Mouse (Mus musculus): ENCODE results near the gene Pm20d2.

Gene Pm20d2

GRCm38 (mm10) chr4:33189735-33190036 is at the start of gene Pm20d2:
TSS of gene Pm20d2 (minus strand) at chr4:33189737.
- no peak for DNase-seq (ENCODE audit: low spot score in 2 of 2)

GRCm38 (mm10) chr4:33230881-33231280 is 41.3 kb upstream of the Pm20d2 start:
- no peak for DNase-seq (ENCODE audit: low spot score in 2 of 2)

- DNase-seq (ENCODE audit: low spot score in 2 of 2) = no peak
These were observed 40.1 kb upstream of the Pm20d2 start for GRCm38 (mm10) chr4:33229639-33230038.

GRCm38 (mm10) chr4:33227164-33227563 is 37.6 kb upstream of the Pm20d2 start:
- no peak for DNase-seq (ENCODE audit: low spot score in 2 of 2)

- no peak for DNase-seq (ENCODE audit: low spot score in 2 of 2)
These were observed 34.6 kb upstream of the Pm20d2 start for GRCm38 (mm10) chr4:33224003-33224675.

DNA sequence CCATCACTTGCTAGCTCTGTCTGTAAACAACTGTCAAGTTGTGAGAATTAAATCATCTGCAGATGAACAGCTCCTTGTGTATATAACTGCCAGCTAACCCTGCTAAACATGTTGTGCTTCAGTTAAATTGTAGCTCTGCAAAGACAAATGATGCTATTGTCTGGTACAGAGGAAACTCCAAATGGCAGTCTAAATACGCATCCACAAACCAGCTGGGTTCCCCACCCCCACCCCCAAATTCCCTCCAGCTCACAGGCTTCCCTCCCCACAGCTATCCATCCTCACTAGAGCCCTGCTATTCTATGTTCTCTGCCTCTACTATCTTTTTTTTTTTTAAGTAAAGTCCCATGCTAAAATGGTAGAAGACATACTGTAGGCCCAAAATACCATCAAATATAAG is 32.3 kb upstream of the Pm20d2 start:
- no peak for DNase-seq (ENCODE audit: low spot score in 2 of 2)

DNA sequence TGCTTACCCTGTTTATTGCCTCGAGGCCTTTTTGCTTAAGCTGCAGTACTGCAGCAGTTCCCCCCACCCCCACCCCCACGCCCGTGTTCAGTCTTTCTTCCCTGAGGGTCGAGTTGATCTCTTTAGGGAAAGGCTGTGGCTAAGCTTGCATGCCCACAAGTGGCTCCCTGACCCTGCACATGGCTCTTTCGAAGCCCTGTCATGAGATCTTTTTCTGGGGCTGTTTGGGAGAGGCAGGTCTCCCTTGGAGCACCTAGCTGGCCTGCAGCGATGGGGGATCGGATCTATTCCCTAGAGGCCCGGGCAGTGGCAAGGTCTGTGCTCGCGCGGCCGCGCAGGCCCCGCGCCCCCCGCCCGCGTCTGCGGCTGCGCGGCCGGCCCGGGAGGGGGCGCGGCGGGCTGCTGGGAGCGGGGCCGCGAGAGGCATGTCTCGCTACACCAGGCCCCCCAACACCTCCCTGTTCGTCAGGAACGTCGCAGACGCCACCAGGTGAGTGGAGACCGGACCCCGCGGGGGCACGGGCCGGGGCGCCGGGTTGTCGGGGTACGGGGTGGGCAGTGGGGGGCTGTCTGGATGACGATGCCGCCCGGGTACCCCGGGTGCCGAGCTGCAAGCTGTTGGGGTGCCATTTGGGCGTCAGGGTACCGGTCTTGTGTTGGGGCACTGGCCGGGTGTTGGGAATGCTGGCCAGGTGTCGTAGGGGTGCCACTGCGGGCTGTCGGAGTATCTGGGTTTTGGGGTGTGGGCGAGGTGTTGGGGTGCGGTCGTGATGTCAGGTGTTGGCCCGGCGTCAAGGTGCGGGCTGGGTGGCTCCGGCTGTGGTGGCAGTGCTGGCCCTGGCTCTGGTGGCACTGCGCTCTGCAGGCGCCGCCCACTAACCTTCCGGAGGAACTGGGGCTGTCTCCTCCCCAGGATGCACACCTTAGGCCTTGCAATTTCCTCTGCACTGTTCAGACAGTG is 19.6 kb upstream of the Pm20d2 start, which contains the start of gene Srsf12:
Srsf12 (plus strand) TSS at position 111 of the 961 bp plus-strand sequence.
- peak in 1 of 2 experiments; percentile 32 for DNase-seq (ENCODE audit: low spot score in 2 of 2)

- DNase-seq (ENCODE audit: low spot score in 2 of 2) = no peak
These were observed 18.0 kb upstream of the Pm20d2 start for GRCm38 (mm10) chr4:33207551-33207950.

DNA sequence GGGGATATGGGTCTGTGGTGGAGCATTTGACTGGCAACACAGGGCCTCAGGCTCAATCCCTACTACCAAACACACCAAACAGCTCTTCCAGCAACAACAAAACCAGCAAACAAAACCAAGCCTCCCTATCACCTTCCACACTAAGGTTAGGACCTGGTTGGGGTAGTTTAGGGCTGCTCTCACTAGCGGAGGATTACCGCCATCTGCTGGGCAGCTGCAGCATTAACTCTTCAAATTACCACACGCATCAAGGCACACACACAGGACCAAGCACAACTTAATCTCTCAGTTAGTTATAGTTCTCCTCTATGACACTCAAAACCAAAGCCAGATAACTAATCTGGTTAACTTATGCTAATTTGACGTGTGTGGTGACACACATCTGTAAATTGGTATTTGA is 15.1 kb upstream of the Pm20d2 start:
- peak in 1 of 2 experiments; percentile 39 for DNase-seq (ENCODE audit: low spot score in 2 of 2)

DNA sequence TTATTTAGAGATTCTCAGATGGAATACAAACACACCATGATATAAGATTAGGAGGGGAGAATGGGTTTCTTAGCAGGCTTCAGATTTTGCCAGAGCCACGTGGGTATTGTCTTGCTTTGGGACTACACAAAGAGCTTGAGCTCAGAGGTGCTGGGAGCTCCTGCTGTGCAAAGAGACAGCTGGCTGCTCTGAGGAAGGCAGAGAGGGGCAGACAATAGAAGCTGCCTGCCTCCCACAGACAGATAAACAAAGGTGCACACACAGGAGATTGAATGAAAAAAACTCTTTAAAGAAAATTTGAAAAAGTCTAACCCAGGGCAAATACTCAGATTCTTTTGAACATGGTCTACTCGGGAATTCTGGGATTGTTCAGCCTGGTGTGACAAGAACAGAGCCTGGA is 8.6 kb upstream of the Pm20d2 start:
- DNase-seq (ENCODE audit: low spot score in 2 of 2) = no peak

- peak; percentile 78 to 83 for DNase-seq (ENCODE audit: low spot score in 2 of 2)
These were observed 479 bp downstream of the Pm20d2 start for GRCm38 (mm10) chr4:33188781-33189734.

DNA sequence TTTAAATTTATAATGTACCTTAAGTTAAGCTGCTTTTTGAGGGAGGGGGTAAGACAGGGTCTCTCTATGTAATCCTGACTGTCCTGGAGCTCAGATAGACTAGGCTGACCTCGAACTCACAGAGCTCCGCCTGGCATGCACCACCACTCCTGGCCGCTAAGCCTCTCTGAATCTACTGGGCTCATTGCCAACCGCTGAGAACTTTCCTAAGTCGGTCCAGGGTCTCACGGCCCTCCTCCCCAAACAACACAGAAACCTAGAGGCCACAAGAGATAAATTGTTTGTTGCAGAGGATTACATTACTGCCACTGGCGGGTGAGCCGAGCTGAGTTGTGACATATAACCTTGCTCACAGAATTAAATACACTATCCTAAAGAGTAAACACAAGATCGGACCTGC is 1.4 kb downstream of the Pm20d2 start:
- DNase-seq (ENCODE audit: low spot score in 2 of 2) = no peak

DNA sequence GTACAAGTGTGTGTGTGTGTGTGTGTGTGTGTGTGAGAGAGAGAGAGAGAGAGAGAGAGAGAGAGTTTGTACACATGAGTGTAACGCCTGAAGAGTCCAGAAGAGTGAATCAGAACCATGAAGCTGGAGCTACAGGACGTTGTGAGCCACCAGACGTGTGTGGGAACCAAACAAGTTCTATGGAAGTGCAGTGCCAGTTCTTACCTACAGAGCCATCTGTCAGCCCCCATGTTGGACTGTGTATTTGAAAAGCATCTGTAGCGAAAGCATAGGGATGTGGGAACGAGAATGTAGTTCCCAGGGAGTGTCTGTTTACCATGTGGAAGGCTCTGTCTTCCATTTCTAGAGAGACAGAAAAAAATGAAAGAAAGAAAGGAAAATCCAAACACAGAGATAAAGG is 6.1 kb downstream of the Pm20d2 start:
- no peak for DNase-seq (ENCODE audit: low spot score in 2 of 2)

DNA sequence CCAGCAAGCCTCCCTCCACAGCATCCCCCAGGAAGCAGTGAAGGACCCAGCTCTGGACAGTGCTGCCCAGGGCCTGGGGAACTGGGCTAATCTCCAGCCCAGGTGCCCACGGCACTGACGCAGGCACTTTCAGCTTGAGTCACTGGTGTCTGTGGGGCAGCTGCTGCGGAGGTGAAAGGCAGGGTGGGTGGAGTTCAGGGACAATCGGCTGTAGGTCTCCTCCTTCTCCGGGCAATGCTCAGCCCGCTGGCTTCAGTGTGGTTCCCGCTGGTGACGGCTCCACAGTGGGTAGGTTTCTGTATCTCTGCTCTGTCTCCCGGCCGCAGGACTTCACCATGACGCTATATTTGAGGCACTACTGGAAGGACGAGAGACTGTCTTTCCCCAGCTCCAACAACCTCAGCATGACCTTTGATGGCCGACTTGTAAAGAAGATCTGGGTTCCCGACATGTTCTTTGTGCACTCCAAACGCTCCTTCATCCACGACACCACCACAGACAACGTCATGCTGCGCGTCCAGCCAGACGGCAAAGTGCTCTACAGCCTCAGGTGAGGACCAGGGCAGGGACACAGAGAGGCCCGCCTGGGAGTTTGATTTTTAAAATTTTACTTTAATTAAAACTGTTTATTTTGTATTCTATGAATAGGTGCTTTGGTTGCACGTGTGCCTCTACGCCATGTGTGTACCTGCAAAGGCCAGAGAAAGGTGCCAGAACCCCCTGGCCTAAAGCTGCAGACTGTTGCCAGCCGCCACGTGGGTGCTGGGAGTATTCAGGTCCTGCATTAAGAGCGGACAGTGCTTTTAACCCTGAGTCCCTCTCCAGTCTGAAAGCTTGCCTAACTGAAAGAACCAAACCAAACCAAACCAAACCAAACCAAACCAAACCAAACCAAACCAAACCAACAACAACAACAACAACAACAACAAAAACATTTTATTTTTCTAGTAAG is 37.2 kb downstream of the Pm20d2 start:
- no peak for DNase-seq (ENCODE audit: low spot score in 2 of 2)

- no peak for DNase-seq (ENCODE audit: low spot score in 2 of 2)
These were observed 40.4 kb downstream of the Pm20d2 start for GRCm38 (mm10) chr4:33149150-33149549.

DNA sequence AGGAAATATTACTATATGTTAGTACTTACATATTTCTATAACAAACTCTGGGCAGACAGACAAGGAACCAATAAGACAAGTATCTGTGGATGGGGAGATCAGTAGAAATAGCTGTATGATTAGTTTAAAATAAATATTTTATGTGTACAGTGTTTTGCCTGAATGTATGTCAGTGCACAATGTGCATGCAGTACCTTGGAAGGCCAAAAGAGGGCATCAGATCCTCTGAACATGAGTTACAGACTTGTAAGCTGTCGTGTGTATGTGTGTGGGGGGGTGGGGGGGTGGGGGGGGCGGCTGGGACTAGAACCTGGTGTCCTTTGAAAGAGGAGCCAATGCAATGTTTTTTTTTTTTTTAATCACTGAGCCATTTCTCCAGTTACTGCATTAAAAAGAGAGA is 41.7 kb downstream of the Pm20d2 start:
- peak in 1 of 2 experiments; percentile 9 for DNase-seq (ENCODE audit: low spot score in 2 of 2)

DNA sequence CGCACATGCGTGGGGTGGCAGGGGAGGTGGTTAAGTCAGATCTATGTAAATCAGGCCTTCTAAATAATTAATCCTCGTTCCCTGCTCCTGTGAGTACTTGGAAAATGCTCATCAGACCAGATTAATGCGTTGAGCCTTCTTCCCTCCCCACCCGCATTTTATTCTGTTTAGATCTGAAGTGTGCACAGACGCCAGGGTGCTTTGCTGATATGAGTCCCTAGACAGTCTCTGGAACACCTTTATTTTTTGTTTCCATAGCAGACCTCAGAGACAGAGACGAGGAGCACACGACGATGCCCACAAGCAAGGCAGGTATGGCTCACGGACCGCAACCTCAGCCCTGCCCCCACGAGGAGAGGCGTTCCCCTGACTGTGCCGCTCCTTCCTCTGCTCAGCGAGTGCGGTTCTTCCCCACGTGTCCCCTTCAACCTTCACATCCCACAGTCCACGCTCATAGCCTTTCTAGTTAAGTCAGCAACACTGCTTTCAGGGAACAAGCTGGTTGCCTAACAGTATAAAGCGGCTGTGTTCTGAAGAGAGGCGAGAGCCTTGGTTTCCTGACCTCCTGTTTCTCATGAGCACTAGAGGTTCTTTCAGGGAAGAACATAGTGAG is 42.8 kb downstream of the Pm20d2 start:
- no peak for DNase-seq (ENCODE audit: low spot score in 2 of 2)

DNA sequence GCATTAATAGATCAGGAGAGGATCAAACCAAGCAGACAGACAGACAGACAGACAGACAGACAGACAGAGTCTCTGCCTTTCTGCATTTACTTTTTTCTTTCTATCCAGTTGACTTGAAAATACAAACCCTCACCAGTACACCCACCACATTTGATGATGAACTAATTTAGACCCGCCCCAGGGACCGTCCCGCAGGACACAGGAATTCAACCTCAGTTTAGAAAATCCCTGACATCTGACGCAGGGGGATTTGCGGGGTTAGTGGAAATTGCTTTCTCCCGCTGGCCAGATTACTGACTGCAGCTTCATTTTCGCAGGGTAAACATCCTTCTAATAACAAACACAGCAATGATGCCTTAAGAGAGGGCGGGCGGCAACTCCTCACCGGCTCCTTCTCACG is 57.3 kb downstream of the Pm20d2 start, which contains the start of gene Gabrr1:
Gabrr1 (plus strand) TSS at position 301 of the 400 bp plus-strand sequence.
- no peak for DNase-seq (ENCODE audit: low spot score in 2 of 2)

- DNase-seq (ENCODE audit: low spot score in 2 of 2) = no peak
These were observed 64.0 kb downstream of the Pm20d2 start for GRCm38 (mm10) chr4:33125409-33126084.

GRCm38 (mm10) chr4:33124493-33124892 is 65.0 kb downstream of the Pm20d2 start:
- DNase-seq (ENCODE audit: low spot score in 2 of 2) = peak in 1 of 2 experiments; percentile 45

All from frontal cortex, postnatal 14 days (tissue).